Mouse (Mus musculus): ENCODE data around the gene Atf6. TPM values are rescaled to one million over a fixed set of nuclear protein-coding genes. Genes with fewer than 3 reads are reported as not detected.

The Atf6 gene
- polyA plus RNA-seq, 1 experiment from 2014 or later = 8.3 TPM

- no peak for ATAC-seq
- no peaks in the 10 kb centered on the region for H3K27me3 ChIP-seq
- H3K4me3 ChIP-seq (replicated peaks) = no peak overlapping the region
- 97% methylated on average over 6 of the region's 6 CpGs for WGBS
- no peaks in the 10 kb centered on the region for H3K4me1 ChIP-seq (replicated peaks)
- H3K9ac ChIP-seq (replicated peaks) = no peak overlapping the region
- H3K4me2 ChIP-seq (replicated peaks) = no peak overlapping the region
- no peak overlapping the region for H3K27ac ChIP-seq
- peaks cover 14% of the 10 kb centered on the region for H3K36me3 ChIP-seq
- no peaks in the 10 kb centered on the region for H3K9me3 ChIP-seq
Observed at GRCm38 (mm10) chr1:170829344-170829743, 38.2 kb downstream of the Atf6 start.

DNA sequence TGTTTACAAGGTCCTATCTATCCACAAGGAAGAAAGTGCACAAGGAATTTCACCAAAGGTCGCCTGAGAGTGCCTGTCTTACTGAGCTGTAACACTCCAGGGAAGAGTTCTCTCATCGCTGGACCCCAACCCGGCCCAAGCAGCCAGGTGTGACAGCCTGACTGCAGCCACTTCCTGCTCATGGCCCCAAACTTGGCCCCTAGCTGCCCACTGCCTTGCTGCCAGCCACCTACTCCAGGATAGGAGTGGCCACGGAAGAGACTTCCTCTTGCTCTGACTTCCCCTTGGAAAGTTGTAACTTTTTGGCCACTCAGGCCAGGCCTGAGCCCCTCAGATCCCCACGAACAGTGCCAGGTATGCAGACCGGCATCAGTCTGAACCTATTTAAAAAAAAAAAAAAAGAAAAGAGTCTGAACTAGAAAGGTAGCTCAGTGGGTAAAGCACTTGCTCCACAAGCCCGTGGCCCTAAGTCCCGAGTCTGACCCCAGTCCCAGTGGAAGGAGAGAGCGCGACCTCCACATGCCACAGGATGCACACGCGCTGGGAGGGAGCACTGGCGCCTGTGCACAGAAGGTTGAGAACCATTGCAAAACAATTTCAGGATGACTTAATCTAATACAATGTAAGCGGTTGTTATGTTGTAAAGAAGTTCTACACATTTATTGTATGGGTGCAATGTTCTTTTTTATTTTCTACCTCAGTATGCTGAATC, 47.3 kb downstream of the Atf6 start:
- Histone ChIP-seq H3K9me3 (no peaks in the 10 kb centered on the region), H3K36me3 (0 out of 2 replicates have a peak, but pooled peaks cover 8% of the 10 kb centered on the region), H3K4me2 (replicated peaks) (no peak overlapping the region), H3K27ac (no peak overlapping the region), H3K9ac (replicated peaks) (no peak overlapping the region), H3K27me3 (no peaks in the 10 kb centered on the region), H3K4me3 (replicated peaks) (no peak overlapping the region), H3K4me1 (replicated peaks) (no peaks in the 10 kb centered on the region)
- no peak for ATAC-seq
- 90% methylated on average over 14 of the region's 14 CpGs for whole genome bisulfite sequencing

- H3K27me3 ChIP-seq = no peaks in the 10 kb centered on the region
- H3K4me2 ChIP-seq (replicated peaks) = no peak overlapping the region
- H3K9me3 ChIP-seq = no peaks in the 10 kb centered on the region
- WGBS = 98% methylated on average over 2 of the region's 2 CpGs
- no peak for ATAC-seq
- H3K27ac ChIP-seq = no peak overlapping the region
- H3K36me3 ChIP-seq = 0 out of 2 replicates have a peak, but pooled peaks cover 8% of the 10 kb centered on the region
- H3K4me1 ChIP-seq (replicated peaks) = peaks cover 5% of the 10 kb centered on the region
- H3K4me3 ChIP-seq (replicated peaks) = no peak overlapping the region
- H3K9ac ChIP-seq (replicated peaks) = no peak overlapping the region
Observed at GRCm38 (mm10) chr1:170815287-170816004, 52.1 kb downstream of the Atf6 start.

DNA sequence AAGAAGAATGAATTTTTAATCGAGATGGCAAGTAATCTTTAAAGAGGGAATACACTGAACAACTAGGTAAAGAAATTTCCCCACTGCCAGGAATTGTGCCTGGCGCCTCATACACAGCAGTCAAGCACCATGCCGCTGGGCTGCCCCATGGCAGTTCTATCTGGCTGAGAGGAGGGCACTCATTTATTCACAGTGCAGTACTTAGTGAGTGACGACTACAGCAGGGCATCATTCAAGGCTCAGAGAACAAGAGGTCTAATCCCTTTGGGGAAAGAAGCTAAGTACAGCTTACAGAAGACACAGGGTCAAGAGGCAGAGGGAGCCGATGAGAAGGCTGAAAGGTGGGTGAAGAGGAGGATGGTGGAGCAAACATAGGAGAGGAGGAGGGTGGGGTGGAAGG, 54.7 kb downstream of the Atf6 start:
- H3K36me3 ChIP-seq = 0 out of 2 replicates have a peak, but pooled peaks cover 8% of the 10 kb centered on the region
- H3K27me3 ChIP-seq = no peaks in the 10 kb centered on the region
- H3K4me1 ChIP-seq (replicated peaks) = peaks cover 5% of the 10 kb centered on the region
- no peaks in the 10 kb centered on the region for H3K9me3 ChIP-seq
- 50% methylated on average over 5 of the region's 5 CpGs for WGBS
- no peak overlapping the region for H3K4me2 ChIP-seq (replicated peaks)
- H3K9ac ChIP-seq (replicated peaks) = no peak overlapping the region
- H3K4me3 ChIP-seq (replicated peaks) = no peak overlapping the region
- no peak overlapping the region for H3K27ac ChIP-seq
- no peak for ATAC-seq

GRCm38 (mm10) chr1:170807600-170808270, 59.8 kb downstream of the Atf6 start:
- WGBS = 93% methylated on average over 2 of the region's 2 CpGs

GRCm38 (mm10) chr1:170804721-170805120, 62.9 kb downstream of the Atf6 start:
- 23% methylated on average over 11 of the region's 11 CpGs for WGBS
- H3K9me3 ChIP-seq = no peaks in the 10 kb centered on the region

More at GRCm38 (mm10) chr1:170807600-170808270, 59.8 kb downstream of the Atf6 start:
- H3K9me3 ChIP-seq = no peaks in the 10 kb centered on the region
- H3K4me1 ChIP-seq (replicated peaks) = peaks cover 2% of the 10 kb centered on the region
- no peak overlapping the region for H3K4me2 ChIP-seq (replicated peaks)
- no peak overlapping the region for H3K4me3 ChIP-seq (replicated peaks)
- no peak overlapping the region for H3K27ac ChIP-seq
- no peak overlapping the region for H3K9ac ChIP-seq (replicated peaks)
- no peaks in the 10 kb centered on the region for H3K36me3 ChIP-seq
- H3K27me3 ChIP-seq = no peaks in the 10 kb centered on the region
- no peak for ATAC-seq

GRCm38 (mm10) chr1:170802669-170803068, 64.9 kb downstream of the Atf6 start:
- Histone ChIP-seq H3K4me1 (replicated peaks) (no peaks in the 10 kb centered on the region), H3K36me3 (0 out of 2 replicates have a peak, but pooled peaks cover 3% of the 10 kb centered on the region), H3K4me2 (replicated peaks) (no peak overlapping the region), H3K27ac (no peak overlapping the region), H3K4me3 (replicated peaks) (no peak overlapping the region), H3K27me3 (no peaks in the 10 kb centered on the region), H3K9ac (replicated peaks) (no peak overlapping the region), H3K9me3 (no peaks in the 10 kb centered on the region)
- 68% methylated on average over 7 of the region's 7 CpGs for WGBS
- no peak for ATAC-seq

More at GRCm38 (mm10) chr1:170804721-170805120, 62.9 kb downstream of the Atf6 start:
- 0 out of 2 replicates have a peak, but pooled peaks cover under 1% of the 10 kb centered on the region for H3K36me3 ChIP-seq
- no peak overlapping the region for H3K4me2 ChIP-seq (replicated peaks)
- ATAC-seq = no peak
- H3K4me1 ChIP-seq (replicated peaks) = no peaks in the 10 kb centered on the region
- H3K27me3 ChIP-seq = no peaks in the 10 kb centered on the region
- no peak overlapping the region for H3K27ac ChIP-seq
- no peak overlapping the region for H3K4me3 ChIP-seq (replicated peaks)
- no peak overlapping the region for H3K9ac ChIP-seq (replicated peaks)

DNA sequence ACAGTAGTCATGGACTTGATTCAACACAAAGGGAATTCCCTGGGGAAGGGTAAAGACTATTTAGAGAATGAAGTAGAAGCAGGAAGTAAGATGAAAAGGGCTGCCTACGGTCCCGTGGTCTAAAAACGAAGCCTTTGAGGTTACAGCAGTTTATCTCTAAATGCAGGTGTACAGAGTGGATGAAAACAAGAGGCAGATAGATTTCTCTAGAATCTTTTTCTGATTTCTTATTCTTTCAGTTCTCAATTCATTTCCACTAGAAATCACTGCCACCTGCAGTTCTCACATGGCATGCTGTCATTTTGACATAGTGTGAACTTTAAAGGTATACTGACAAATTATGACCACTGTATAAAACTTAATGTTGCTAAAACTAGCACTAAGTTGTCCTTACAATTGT, 66.9 kb downstream of the Atf6 start:
- H3K27ac ChIP-seq = no peak overlapping the region
- no peak overlapping the region for H3K4me2 ChIP-seq (replicated peaks)
- no peaks in the 10 kb centered on the region for H3K4me1 ChIP-seq (replicated peaks)
- H3K9me3 ChIP-seq = no peaks in the 10 kb centered on the region
- WGBS = 79% methylated on average over 3 of the region's 3 CpGs
- H3K36me3 ChIP-seq = 0 out of 2 replicates have a peak, but pooled peaks cover 3% of the 10 kb centered on the region
- no peak overlapping the region for H3K9ac ChIP-seq (replicated peaks)
- no peaks in the 10 kb centered on the region for H3K27me3 ChIP-seq
- H3K4me3 ChIP-seq (replicated peaks) = no peak overlapping the region
- no peak for ATAC-seq

GRCm38 (mm10) chr1:170795741-170796347, 71.7 kb downstream of the Atf6 start:
- H3K27ac ChIP-seq = no peak overlapping the region
- no peak for ATAC-seq
- no peak overlapping the region for H3K4me2 ChIP-seq (replicated peaks)
- H3K4me1 ChIP-seq (replicated peaks) = peaks cover 6% of the 10 kb centered on the region; the same call in 1 of the 2 replicates
- no peak overlapping the region for H3K9ac ChIP-seq (replicated peaks)
- H3K27me3 ChIP-seq = no peaks in the 10 kb centered on the region
- H3K36me3 ChIP-seq = peaks cover 18% of the 10 kb centered on the region
- H3K4me3 ChIP-seq (replicated peaks) = no peak overlapping the region
- no peaks in the 10 kb centered on the region for H3K9me3 ChIP-seq
- 86% methylated on average over 9 of the region's 9 CpGs for WGBS

- Histone ChIP-seq H3K4me3 (replicated peaks) (no peak overlapping the region), H3K4me1 (replicated peaks) (peaks cover 6% of the 10 kb centered on the region; the same call in 1 of the 2 replicates), H3K36me3 (peaks cover 27% of the 10 kb centered on the region), H3K9me3 (no peaks in the 10 kb centered on the region), H3K27me3 (no peaks in the 10 kb centered on the region), H3K4me2 (replicated peaks) (no peak overlapping the region), H3K9ac (replicated peaks) (no peak overlapping the region), H3K27ac (no peak overlapping the region)
- no peak for ATAC-seq
- WGBS = 80% methylated on average over 6 of the region's 6 CpGs
Observed at GRCm38 (mm10) chr1:170791542-170791941, 76.0 kb downstream of the Atf6 start.

- Histone ChIP-seq H3K4me1 (replicated peaks) (peaks cover 6% of the 10 kb centered on the region; the same call in 1 of the 2 replicates), H3K4me3 (replicated peaks) (no peak overlapping the region), H3K36me3 (peaks cover 30% of the 10 kb centered on the region), H3K9me3 (no peaks in the 10 kb centered on the region), H3K9ac (replicated peaks) (no peak overlapping the region), H3K27me3 (no peaks in the 10 kb centered on the region), H3K27ac (no peak overlapping the region), H3K4me2 (replicated peaks) (no peak overlapping the region)
- 86% methylated on average over 3 of the region's 3 CpGs for WGBS
- no peak for ATAC-seq
Observed at GRCm38 (mm10) chr1:170791001-170791400, 76.6 kb downstream of the Atf6 start.
